Mouse (Mus musculus) left cerebral cortex, postnatal 14 days (tissue): ENCODE measurements around the gene Pcbp3. TPM values are rescaled to one million over a fixed set of nuclear protein-coding genes. Genes with fewer than 3 reads are reported as not detected.
"Not testable (repeated sequence)": the region's sequence is repeated elsewhere in the genome, so short reads cannot be mapped to it uniquely, and the experiment has no call there.

Source experiments
- DNase-seq, 2 experiments: peaks; one replicate each; pipeline ENCODE4 v3.0.0; 2021 to 2022; ENCODE audit warnings: low spot score in 2 of 2, mixed read lengths in 1 of 2
- intact Hi-C: fragments of 180-260 bp; cut with DNase I; formaldehyde crosslinking; loops from one replicate; pipeline ENCODE4 v1.15.1; 2025
- total RNA-seq, 2 experiments: library from RNA; stranded (reverse); gene quantifications; 2 replicates each; pipeline ENCODE4 v1.2.3; 2021

Gene Pcbp3
- total RNA-seq, 2 experiments from 2014 or later = 63.0 to 69.9 TPM

- DNase-seq = no peak
- intact Hi-C loops = no loop called here
Observed at GRCm38 (mm10) chr10:76762411-76762810, 199.3 kb downstream of the Pcbp3 start.

DNA sequence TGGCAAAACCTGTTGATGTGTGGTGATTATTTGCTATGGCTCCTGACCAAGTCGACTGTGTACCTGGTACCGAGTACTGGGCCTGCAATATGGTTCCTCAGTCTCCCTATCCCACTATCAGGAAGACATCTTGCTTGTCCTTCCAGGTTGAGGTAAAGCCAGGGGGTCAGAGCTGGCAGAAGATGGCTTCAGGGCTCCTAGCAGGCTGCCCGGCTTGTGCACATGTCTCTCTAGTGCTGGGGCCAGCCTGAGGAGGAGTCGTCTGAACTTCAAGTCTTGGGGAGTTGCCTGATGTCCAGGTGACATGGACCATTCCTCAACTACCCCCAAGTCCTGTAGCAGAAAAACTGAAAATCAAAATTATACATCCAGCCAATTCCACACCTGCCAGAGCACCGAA lies 201.8 kb downstream of the Pcbp3 start:
- intact Hi-C loops = no loop called here
- DNase-seq = no peak

GRCm38 (mm10) chr10:76753640-76754039 lies 208.0 kb downstream of the Pcbp3 start:
- DNase-seq = no peak
- intact Hi-C loops = no loop called here

DNA sequence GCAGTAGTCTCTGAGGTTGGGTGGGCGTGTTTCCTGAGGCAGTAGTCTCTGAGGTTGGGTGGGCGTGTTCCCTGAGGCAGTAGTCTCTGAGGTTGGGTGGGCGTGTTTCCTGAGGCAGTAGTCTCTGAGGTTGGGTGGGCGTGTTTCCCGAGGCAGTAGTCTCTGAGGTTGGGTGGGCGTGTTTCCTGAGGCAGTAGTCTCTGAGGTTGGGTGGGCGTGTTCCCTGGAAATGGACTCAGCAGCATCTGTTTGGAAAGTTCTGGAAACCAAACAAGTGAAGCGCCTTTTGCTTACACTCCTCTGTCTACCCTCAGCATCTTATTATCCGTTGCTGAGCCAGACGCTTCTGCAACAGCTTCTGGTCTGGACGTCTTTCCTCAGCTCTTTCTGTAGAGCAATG lies 217.4 kb downstream of the Pcbp3 start:
- intact Hi-C loops = not testable (repeated sequence)
- DNase-seq = peak; percentile 43 to 49

DNA sequence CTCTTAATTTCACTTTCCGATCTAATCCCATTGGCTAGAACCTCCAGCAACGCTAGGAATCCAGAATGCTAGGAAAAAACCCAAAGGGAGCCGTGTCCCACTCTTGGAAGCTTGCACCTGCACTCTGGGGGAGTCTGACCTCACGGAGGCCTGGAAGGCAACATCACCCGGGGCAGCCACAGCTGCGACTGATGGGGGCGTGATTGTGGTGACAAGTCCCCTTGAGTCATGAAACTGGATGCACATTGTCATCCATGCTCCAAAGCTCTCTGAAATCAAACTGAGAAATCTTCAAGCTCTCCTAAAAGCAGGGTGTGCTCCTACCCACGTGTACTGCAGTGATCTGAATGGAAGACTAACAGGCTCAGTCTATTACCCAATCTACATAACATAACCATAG lies 224.9 kb downstream of the Pcbp3 start:
- intact Hi-C loops = loop anchor here (5.0 kb wide), 1 partner anchor 279 kb away; no protein-coding TSS in a partner anchor
- peak in 1 of 2 experiments; percentile 1 for DNase-seq

DNA sequence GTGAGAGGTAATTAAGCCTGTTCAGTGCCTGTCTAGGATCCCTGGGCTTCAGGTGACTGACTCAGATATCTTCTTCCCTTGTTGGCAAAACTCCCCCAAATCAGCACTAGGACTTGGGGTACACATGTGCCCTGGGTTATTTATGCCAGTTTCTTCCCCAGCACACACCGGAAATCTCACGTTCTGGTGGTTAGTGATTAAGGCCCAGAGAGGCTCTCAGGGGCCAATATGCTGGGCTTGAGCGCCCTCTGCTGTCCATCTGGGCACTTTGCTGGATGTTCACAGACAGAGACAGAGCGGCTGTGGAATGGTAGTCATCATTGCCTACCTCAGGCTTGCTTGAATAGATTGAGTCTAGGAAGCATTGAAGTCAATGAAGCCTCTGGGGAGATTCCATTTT lies 226.7 kb downstream of the Pcbp3 start:
- peak; percentile 80 to 90 for DNase-seq
- intact Hi-C loops = loop anchor here (2.0 to 5.0 kb wide), 3 partner anchors 112 to 278 kb away; partner anchors contain the start of gene Col6a2

- intact Hi-C loops = loop anchor here (2.0 to 5.0 kb wide), 2 partner anchors 111 to 181 kb away; partner anchors contain the start of gene Col6a2
- no peak for DNase-seq
Observed at GRCm38 (mm10) chr10:76733677-76734068, 228.0 kb downstream of the Pcbp3 start.

GRCm38 (mm10) chr10:76732881-76733676 lies 228.6 kb downstream of the Pcbp3 start:
- intact Hi-C loops = loop anchor here (5.0 kb wide), 1 partner anchor 181 kb away; no protein-coding TSS in a partner anchor
- peak; percentile 77 to 83 for DNase-seq

- DNase-seq = no peak
- intact Hi-C loops = loop anchor here (5.0 kb wide), 1 partner anchor 180 kb away; no protein-coding TSS in a partner anchor
Observed at GRCm38 (mm10) chr10:76732391-76732790, 229.3 kb downstream of the Pcbp3 start.

GRCm38 (mm10) chr10:76731621-76732239 lies 230.0 kb downstream of the Pcbp3 start:
- DNase-seq = no peak
- intact Hi-C loops = loop anchor here (5.0 kb wide), 1 partner anchor 179 kb away; no protein-coding TSS in a partner anchor

DNA sequence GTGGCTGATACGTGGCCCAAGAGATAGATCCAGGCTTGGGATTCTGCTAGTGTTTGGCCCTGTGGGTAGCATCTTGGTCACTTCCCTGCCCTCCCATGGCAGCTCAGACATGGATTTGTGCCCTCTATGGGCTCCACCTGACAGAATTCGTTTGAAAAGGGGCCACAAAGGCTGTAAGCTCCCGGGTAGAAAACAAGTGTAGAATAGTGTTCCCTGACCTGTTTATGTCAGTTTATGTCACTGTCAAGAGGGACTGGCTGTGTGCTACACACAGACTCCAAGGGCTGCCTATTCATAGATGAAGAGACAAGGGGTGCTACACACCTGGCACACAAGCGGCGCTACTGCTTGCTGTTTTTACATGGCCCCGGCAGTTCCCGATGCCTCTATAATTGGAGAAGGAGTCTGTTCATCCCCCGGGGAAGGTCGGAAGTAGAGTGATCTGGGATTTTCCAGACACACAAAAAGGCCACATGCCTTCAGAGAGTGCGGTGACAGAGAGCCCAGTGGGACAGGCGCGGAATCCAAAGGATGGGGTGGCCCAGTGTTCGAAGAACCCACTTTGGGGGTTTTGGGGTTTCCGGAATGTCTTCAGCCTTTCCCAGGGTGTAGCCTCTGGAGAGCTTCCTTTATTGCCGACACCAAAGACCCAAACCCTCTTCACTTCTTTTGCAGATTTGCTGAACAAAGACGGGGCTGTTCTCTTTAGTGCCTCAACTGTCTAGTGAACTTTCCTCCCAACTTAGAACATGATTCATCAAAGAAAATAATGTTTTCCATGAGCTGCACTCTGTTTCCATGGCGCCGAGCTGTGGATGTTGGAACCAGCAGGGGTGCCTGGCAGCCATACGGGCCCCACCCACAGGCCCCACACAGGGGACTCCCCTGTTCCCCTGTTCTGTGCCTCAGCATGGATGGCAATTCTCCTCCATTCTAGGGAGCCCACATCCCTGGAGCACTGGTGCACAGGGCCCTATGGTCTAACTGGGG lies 231.8 kb downstream of the Pcbp3 start:
- intact Hi-C loops = loop anchor here (5.0 kb wide), 1 partner anchor 178 kb away; no protein-coding TSS in a partner anchor
- peak; percentile 77 to 79 for DNase-seq

DNA sequence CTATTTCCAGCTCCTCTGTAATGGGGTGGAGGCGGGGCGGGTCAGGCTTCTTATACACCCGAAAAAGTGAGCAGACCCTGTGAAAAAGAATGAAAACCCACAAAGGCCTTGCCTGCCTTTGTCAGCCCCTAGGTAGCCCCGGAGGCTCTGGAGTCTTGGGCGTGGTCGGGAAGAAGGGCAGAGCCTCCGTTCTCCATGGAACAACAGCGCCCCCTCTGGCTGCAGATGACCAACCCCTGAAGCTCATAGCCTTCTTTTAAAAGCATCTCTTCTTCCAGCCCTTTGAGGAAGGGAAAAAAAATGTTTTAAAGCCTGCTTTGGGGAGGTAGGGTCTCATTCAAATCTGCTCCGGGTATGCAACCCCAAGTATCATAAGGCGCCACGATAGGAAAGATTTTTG lies 233.3 kb downstream of the Pcbp3 start:
- intact Hi-C loops = no loop called here
- peak; percentile 79 to 80 for DNase-seq

DNA sequence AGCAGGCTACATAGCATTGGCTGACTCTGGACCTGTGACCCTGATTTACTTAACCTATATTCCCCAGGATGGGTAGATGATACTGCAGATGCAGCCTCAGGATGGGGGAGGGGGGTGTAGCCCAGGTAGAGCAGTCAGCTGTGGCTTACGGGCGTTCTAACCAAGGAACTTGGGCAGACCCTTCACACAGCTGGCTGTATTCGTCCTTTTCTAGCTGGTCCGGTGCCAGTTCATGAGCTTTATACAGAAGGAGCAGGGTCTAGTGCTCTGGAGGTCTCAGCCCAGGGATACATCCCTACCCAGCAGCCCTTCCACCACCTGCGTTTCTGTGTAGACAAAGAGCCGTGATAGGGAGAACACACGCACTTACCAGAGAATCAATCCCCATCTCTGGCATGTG lies 234.4 kb downstream of the Pcbp3 start:
- no peak for DNase-seq
- intact Hi-C loops = no loop called here

DNA sequence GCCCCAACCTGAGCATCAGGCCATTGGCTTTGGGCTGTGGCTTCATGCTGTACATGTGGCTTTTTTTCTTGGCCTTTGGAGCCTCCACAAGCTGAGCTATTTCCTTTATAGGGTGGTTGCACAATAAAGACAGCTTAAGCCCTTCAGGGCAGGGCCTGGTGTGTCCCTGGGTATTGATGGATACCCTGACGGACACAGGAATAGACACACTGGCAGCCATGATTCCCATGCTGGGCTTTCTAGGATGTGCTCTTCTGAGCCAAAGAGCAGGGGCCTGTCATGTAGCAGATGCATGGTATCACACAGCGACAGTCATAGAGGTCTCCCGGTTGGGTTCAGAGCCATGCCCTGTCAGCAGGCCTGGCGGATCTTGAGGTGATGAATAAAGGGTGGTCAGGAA lies 234.8 kb downstream of the Pcbp3 start:
- intact Hi-C loops = no loop called here
- DNase-seq = no peak

GRCm38 (mm10) chr10:76725682-76726285 lies 235.9 kb downstream of the Pcbp3 start, which contains the start of gene Col6a1:
Gene Col6a1 (minus strand): TSS chr10:76726168.
- intact Hi-C loops = no loop called here
- DNase-seq = no peak

DNA sequence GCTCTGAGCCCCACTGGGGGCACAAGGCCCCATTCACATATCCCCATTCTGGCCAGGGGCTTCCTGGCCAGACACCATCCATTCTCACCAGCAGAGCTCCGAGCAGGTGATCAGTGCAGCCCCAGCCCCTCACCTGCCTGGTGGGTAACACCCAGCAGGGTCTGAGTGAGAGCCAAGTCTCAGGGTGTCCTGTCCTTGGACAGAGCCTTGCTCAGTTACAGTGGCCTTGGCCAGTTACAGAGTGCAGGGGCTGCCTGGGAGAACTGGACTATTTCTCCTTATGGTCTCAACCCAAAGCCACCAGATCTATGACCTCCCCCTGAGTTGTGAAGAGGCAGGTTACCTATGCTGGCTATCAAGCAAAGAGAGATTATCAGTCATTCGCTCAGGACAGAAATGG lies 236.6 kb downstream of the Pcbp3 start:
- intact Hi-C loops = no loop called here
- DNase-seq = no peak

GRCm38 (mm10) chr10:76724231-76724736 lies 237.4 kb downstream of the Pcbp3 start:
- intact Hi-C loops = no loop called here
- no peak for DNase-seq

DNA sequence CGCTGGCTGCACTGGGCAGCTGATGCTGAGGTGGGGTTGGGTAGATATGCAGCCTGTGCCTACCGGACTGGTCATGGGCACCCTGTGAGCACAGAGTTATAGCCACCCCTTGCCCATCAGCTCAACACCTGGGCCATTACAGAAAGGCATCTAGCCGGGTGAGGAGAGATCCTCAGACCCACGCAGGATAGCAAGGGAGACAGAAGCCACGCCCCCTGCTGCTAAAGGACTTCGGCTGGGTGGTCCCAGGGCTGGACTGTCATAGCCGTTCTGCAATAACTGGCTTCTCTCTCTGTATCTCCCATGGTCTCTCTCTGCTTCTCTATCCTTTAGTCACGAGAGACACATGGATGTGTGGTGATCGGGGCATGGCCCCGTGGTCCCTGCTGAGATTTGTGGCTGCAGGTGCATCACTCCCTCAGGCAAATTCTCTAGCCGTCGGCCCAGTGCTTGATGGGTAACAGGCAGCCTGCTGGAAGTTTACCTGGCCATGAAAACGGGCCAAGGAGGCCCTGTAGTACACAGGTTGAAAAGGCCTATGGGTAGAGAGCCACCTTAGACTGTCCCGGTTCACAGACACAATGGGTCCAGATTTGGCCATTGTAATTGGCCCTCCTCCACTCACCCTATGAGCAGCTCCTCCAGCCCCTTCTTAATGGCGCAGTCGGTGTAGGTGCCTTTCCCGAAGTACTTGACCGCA lies 238.8 kb downstream of the Pcbp3 start:
- intact Hi-C loops = no loop called here
- DNase-seq = no peak
